Mouse (Mus musculus): ENCODE measurements around the gene Svip. TPM values are rescaled to one million over a fixed set of nuclear protein-coding genes. Genes with fewer than 3 reads are reported as not detected.

Svip gene
- polyA plus RNA-seq, 1 experiment, result 13.9 TPM

GRCm38 (mm10) chr7:51985763-51986162 is 20.1 kb downstream of the Svip start:
- DNase-seq (ENCODE audit: low read depth), result no peak
- TF ChIP-seq CTCF (IDR thresholded peaks at IDR 0.05; ENCODE audit: borderline replicate concordance, extremely low read depth, insufficient read depth, insufficient read length), result no peak
- no peak for TF ChIP-seq POLR2A (IDR thresholded peaks at IDR 0.05; ENCODE audit: borderline replicate concordance, extremely low read depth, insufficient read depth, insufficient read length, poor library complexity, severe bottlenecking)

- no peak for DNase-seq (ENCODE audit: low read depth)
- TF ChIP-seq POLR2A (IDR thresholded peaks at IDR 0.05; ENCODE audit: borderline replicate concordance, extremely low read depth, insufficient read depth, insufficient read length, poor library complexity, severe bottlenecking), result no peak
- TF ChIP-seq CTCF (IDR thresholded peaks at IDR 0.05; ENCODE audit: borderline replicate concordance, extremely low read depth, insufficient read depth, insufficient read length), result no peak
Measured at GRCm38 (mm10) chr7:51982303-51982702, 23.5 kb downstream of the Svip start.

GRCm38 (mm10) chr7:51979271-51979670 is 26.5 kb downstream of the Svip start:
- TF ChIP-seq CTCF (IDR thresholded peaks at IDR 0.05; ENCODE audit: borderline replicate concordance, extremely low read depth, insufficient read depth, insufficient read length), result peak; percentile 57; the same call in 1 of the 2 replicates
- no peak for TF ChIP-seq POLR2A (IDR thresholded peaks at IDR 0.05; ENCODE audit: borderline replicate concordance, extremely low read depth, insufficient read depth, insufficient read length, poor library complexity, severe bottlenecking)
- DNase-seq (ENCODE audit: low read depth), result peak; percentile 52

- peak; percentile 71 for DNase-seq (ENCODE audit: low read depth)
- no peak for TF ChIP-seq CTCF (IDR thresholded peaks at IDR 0.05; ENCODE audit: borderline replicate concordance, extremely low read depth, insufficient read depth, insufficient read length)
- no peak for TF ChIP-seq POLR2A (IDR thresholded peaks at IDR 0.05; ENCODE audit: borderline replicate concordance, extremely low read depth, insufficient read depth, insufficient read length, poor library complexity, severe bottlenecking)
Measured at GRCm38 (mm10) chr7:51975181-51975580, 30.6 kb downstream of the Svip start.

GRCm38 (mm10) chr7:51973526-51973925 is 32.3 kb downstream of the Svip start:
- TF ChIP-seq CTCF (IDR thresholded peaks at IDR 0.05; ENCODE audit: borderline replicate concordance, extremely low read depth, insufficient read depth, insufficient read length) (no peak), POLR2A (IDR thresholded peaks at IDR 0.05; ENCODE audit: borderline replicate concordance, extremely low read depth, insufficient read depth, insufficient read length, poor library complexity, severe bottlenecking) (no peak)
- DNase-seq (ENCODE audit: low read depth), result no peak

GRCm38 (mm10) chr7:51973091-51973490 is 32.7 kb downstream of the Svip start:
- DNase-seq (ENCODE audit: low read depth), result no peak
- TF ChIP-seq POLR2A (IDR thresholded peaks at IDR 0.05; ENCODE audit: borderline replicate concordance, extremely low read depth, insufficient read depth, insufficient read length, poor library complexity, severe bottlenecking), result no peak
- TF ChIP-seq CTCF (IDR thresholded peaks at IDR 0.05; ENCODE audit: borderline replicate concordance, extremely low read depth, insufficient read depth, insufficient read length), result no peak

GRCm38 (mm10) chr7:51972252-51972855 is 33.5 kb downstream of the Svip start:
- peak; percentile 80; the same call in 1 of the 2 replicates for TF ChIP-seq CTCF (IDR thresholded peaks at IDR 0.05; ENCODE audit: borderline replicate concordance, extremely low read depth, insufficient read depth, insufficient read length)
- TF ChIP-seq POLR2A (IDR thresholded peaks at IDR 0.05; ENCODE audit: borderline replicate concordance, extremely low read depth, insufficient read depth, insufficient read length, poor library complexity, severe bottlenecking), result no peak
- peak; percentile 92 for DNase-seq (ENCODE audit: low read depth)

- no peak for DNase-seq (ENCODE audit: low read depth)
- TF ChIP-seq CTCF (IDR thresholded peaks at IDR 0.05; ENCODE audit: borderline replicate concordance, extremely low read depth, insufficient read depth, insufficient read length) (no peak), POLR2A (IDR thresholded peaks at IDR 0.05; ENCODE audit: borderline replicate concordance, extremely low read depth, insufficient read depth, insufficient read length, poor library complexity, severe bottlenecking) (no peak)
Measured at GRCm38 (mm10) chr7:51969379-51969778, 36.4 kb downstream of the Svip start.

- TF ChIP-seq POLR2A (IDR thresholded peaks at IDR 0.05; ENCODE audit: borderline replicate concordance, extremely low read depth, insufficient read depth, insufficient read length, poor library complexity, severe bottlenecking) (no peak), CTCF (IDR thresholded peaks at IDR 0.05; ENCODE audit: borderline replicate concordance, extremely low read depth, insufficient read depth, insufficient read length) (no peak)
- DNase-seq (ENCODE audit: low read depth), result no peak
Measured at GRCm38 (mm10) chr7:51967581-51967980, 38.2 kb downstream of the Svip start.

- no peak for DNase-seq (ENCODE audit: low read depth)
- TF ChIP-seq POLR2A (IDR thresholded peaks at IDR 0.05; ENCODE audit: borderline replicate concordance, extremely low read depth, insufficient read depth, insufficient read length, poor library complexity, severe bottlenecking) (no peak), CTCF (IDR thresholded peaks at IDR 0.05; ENCODE audit: borderline replicate concordance, extremely low read depth, insufficient read depth, insufficient read length) (no peak)
Measured at GRCm38 (mm10) chr7:51964681-51965080, 41.1 kb downstream of the Svip start.

- no peak for TF ChIP-seq CTCF (IDR thresholded peaks at IDR 0.05; ENCODE audit: borderline replicate concordance, extremely low read depth, insufficient read depth, insufficient read length)
- TF ChIP-seq POLR2A (IDR thresholded peaks at IDR 0.05; ENCODE audit: borderline replicate concordance, extremely low read depth, insufficient read depth, insufficient read length, poor library complexity, severe bottlenecking), result no peak
- DNase-seq (ENCODE audit: low read depth), result peak; percentile 61
Measured at GRCm38 (mm10) chr7:51962219-51962952, 43.4 kb downstream of the Svip start.

Data from brain, embryonic 14.5 days (tissue).